Mouse (Mus musculus) embryonic fibroblast, embryonic 13.5 days (primary cell): ENCODE data around the gene Gmip.

Source experiments
- CTCF ChIP-seq: IDR thresholded peaks from 2 replicates; pipeline ENCODE4 v1.5.1; 2011; ENCODE audit warnings: mild to moderate bottlenecking, control low read depth, low read length, moderate library complexity, borderline replicate concordance; ENCODE audit not compliant: insufficient read depth
- POLR2A ChIP-seq: IDR thresholded peaks from 2 replicates; pipeline ENCODE4 v1.6.1; 2011; ENCODE audit warnings: low read depth, mild to moderate bottlenecking, control low read depth, low read length, moderate library complexity

GRCm38 (mm10) chr8:69805491-69805890 lies 3.0 kb upstream of the Gmip start:
- TF ChIP-seq CTCF, result no peak
- TF ChIP-seq POLR2A, result no peak
